Mouse (Mus musculus) myocyte (in vitro differentiated cells): Measurements from ENCODE around the gene Avil.

Experiments
- CEBPB ChIP-seq: IDR thresholded peaks from 2 replicates; pipeline ENCODE4 v1.6.1; 2011; ENCODE audit warnings: mild to moderate bottlenecking, moderate library complexity; ENCODE audit not compliant: poor library complexity, insufficient read depth, severe bottlenecking
- E2F4 ChIP-seq: IDR thresholded peaks from one replicate; pipeline ENCODE4 v1.6.1; 2011; ENCODE audit warnings: mild to moderate bottlenecking, control low read depth, moderate library complexity; ENCODE audit not compliant: insufficient read depth
- MAX ChIP-seq: IDR thresholded peaks from one replicate; pipeline ENCODE4 v1.6.1; 2011; ENCODE audit warnings: low read depth, mild to moderate bottlenecking, control low read depth
- MYOD1 ChIP-seq, 3 experiments: IDR thresholded peaks; one replicate each; pipeline ENCODE4 v1.6.1; 2011; ENCODE audit warnings: control low read depth in 2 of 3, low read depth in 2 of 3, mild to moderate bottlenecking in 2 of 3, moderate library complexity in 1 of 3; ENCODE audit not compliant: insufficient read length in 2 of 3, control insufficient read depth in 1 of 3
- MYOG ChIP-seq, 3 experiments: IDR thresholded peaks; one replicate each; pipeline ENCODE4 v1.6.1; 2011; ENCODE audit warnings: control low read depth in 2 of 3, low read depth in 2 of 3, mild to moderate bottlenecking in 2 of 3; ENCODE audit not compliant: insufficient read length in 2 of 3, control insufficient read depth in 1 of 3, insufficient read depth in 1 of 3
- POLR2A ChIP-seq: IDR thresholded peaks from one replicate; pipeline ENCODE4 v1.6.1; 2011; ENCODE audit warnings: low read depth, mild to moderate bottlenecking, control low read depth, moderate library complexity; ENCODE audit not compliant: insufficient read length
- POLR2AphosphoS2 ChIP-seq: IDR thresholded peaks from one replicate; pipeline ENCODE4 v1.6.1; 2011; ENCODE audit warnings: low read depth, control low read depth; ENCODE audit not compliant: insufficient read length
- REST ChIP-seq: IDR thresholded peaks from one replicate; pipeline ENCODE4 v1.6.1; 2011; ENCODE audit warnings: mild to moderate bottlenecking, control low read depth, moderate library complexity; ENCODE audit not compliant: insufficient read depth, insufficient read length
- USF1 ChIP-seq: IDR thresholded peaks from one replicate; pipeline ENCODE4 v1.6.1; 2011; ENCODE audit warnings: low read depth, mild to moderate bottlenecking, control low read depth, moderate library complexity

DNA sequence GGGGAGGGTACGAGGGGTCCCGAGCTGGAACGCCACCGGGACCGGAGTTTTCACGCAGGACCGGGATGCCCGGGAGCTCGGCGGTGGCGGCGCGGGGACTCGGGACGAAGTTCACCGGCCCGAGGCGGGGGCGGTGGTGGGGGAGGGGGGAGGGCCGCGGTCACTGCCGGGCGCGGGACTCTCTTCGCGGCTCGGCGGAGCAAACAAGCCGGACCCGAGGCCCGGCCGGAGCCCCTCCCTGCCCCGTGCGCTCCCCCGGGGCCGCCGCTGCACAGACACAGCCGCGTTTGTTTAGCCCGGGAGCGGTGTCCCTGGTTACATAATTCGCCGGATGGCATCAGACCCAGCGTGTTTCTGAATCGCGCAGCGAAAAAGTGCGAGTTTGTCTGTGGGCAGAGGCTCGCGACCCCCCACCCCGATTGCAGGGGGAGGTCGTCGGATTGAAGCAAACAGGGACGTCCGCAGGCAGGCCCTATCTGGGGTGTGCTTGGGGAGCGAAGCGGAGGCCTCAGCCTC lies 20.8 kb upstream of the Avil start:
- TF ChIP-seq E2F4 (no peak), POLR2A (peak; percentile 0), MYOD1 (IDR thresholded peaks at IDR 0.05; ENCODE audit: control insufficient read depth in 1 of 3, insufficient read length in 2 of 3, low read depth in 2 of 3) (no peak), CEBPB (no peak), MYOG (IDR thresholded peaks at IDR 0.05; ENCODE audit: control insufficient read depth in 1 of 3, insufficient read depth in 1 of 3, insufficient read length in 2 of 3, low read depth in 2 of 3) (no peak), POLR2AphosphoS2 (no peak), REST (no peak), MAX (no peak), USF1 (no peak)
